Mouse (Mus musculus) E14TG2a.4 (cell line): ENCODE measurements around the gene Gm27179.
"Not testable (repeated sequence)": the region's sequence is repeated elsewhere in the genome, so short reads cannot be mapped to it uniquely, and the experiment has no call there.

Experiments
- CTCF ChIP-seq: conservative IDR thresholded peaks from 2 replicates; pipeline ENCODE4 v1.5.1; 2014; ENCODE audit warnings: low read length
- NANOG ChIP-seq: IDR thresholded peaks from 2 replicates; pipeline ENCODE4 v1.6.1; 2014; ENCODE audit warnings: borderline replicate concordance, low read length, mixed read lengths
- POU5F1 ChIP-seq: IDR thresholded peaks from 2 replicates; pipeline ENCODE4 v1.6.1; 2014; ENCODE audit warnings: low read length, borderline replicate concordance

DNA sequence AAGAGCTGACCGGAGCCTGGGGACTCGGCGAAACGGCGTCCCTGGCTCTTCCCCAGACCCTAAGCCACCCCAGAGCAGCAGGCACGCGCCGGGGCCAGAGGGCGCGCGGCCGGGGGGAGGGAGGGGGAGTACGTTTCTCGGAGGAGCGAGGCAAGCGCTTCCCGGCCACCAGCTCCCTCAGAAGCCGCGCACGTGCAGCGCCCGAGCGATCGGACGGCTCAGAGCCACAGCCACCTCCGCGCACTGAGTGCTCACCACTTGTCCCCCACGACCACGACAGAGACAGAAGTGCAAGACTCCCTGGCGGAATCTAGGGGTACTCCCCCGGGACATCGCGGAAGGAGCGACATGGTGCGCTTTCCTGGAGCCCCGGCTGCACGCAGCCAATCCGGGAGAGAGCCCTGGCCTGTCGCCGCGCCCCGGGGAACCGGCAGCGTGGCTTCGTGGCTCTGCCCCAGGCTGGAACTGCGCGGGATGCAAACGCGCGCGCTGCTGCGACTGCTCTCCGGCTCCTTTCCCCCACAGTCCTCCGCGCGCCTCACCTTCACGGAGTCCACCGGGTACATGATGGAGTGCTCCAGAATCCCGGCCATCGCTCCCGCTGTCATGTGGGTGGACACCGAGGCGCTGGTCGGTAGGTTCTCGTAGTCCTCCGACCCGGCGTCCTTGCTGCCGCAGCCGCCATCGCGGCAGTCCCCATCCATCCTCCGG lies 9.8 kb downstream of the Gm27179 start:
- not testable (repeated sequence) for TF ChIP-seq CTCF, NANOG, POU5F1
